Mouse (Mus musculus): Measurements from ENCODE around the gene Hoxc5. TPM values are rescaled to one million over a fixed set of nuclear protein-coding genes. Genes with fewer than 3 reads are reported as not detected.

Hoxc5 gene
- polyA plus RNA-seq (2012; rRNA removed) = 0.53 and 0.66 TPM in 2 replicates

DNA sequence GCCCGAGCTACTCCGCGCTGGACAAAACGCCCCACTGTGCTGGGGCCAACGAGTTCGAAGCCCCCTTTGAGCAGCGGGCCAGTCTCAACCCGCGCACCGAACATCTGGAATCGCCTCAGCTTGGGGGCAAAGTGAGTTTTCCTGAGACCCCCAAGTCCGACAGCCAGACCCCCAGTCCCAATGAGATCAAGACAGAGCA lies at the start of gene Hoxc5:
Gene Hoxc5 (plus strand): TSS at position 132 of the 199 bp plus-strand sequence.
- Histone ChIP-seq H3K4me3 (ENCODE audit: control insufficient read depth, low read depth, low read length) (peak within 1 kb of the TSS; percentile 41), H3K27me3 (ENCODE audit: control insufficient read depth, insufficient read depth, low read length) (peaks cover 11% of the 10 kb centered on the region), H3K4me1 (ENCODE audit: control insufficient read depth, insufficient read depth, low read length) (peaks cover 9% of the 10 kb centered on the region), H3K36me3 (ENCODE audit: control insufficient read depth, insufficient read depth, low read length) (no peaks in the 10 kb centered on the region), H3K27ac (ENCODE audit: control insufficient read depth, insufficient read depth, low read depth, low read length) (no peak within 1 kb of the TSS)
- TF ChIP-seq POLR2A (IDR thresholded peaks at IDR 0.05; ENCODE audit: control insufficient read depth, low read depth, low read length) (no peak), CTCF (IDR thresholded peaks at IDR 0.05; ENCODE audit: control insufficient read depth, insufficient read depth, insufficient replicate concordance, low read depth, low read length) (no peak)

DNA sequence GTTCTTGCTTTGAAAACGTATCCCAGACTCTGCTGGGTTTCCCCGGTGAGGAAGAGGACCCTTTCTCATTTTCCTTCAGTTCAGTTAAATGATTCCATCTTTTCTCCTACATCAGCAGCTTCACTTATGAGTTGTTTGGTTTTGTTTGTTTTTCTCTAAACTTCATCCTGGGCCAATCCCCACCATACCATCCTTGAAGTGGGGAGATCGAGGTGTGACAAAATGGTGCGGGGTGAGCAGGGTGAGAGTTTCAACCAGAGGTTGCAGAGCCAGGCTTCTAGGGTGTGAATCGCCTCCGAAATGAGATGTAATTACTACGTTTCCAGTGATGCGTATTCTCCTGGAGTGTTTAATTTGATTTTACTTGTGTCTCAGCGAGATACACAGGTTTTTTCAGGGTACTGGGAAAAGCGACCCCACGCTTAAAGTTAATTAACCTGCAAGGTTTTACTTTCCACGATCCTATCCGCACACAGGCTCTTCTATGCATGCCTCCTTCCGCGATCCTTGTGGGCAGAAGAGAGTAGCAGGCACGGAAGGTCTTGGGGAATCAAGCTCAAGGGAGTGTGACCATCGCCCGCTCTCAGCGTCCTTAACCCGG lies 49.2 kb upstream of the Hoxc5 start:
- no peak overlapping the region for H3K27ac ChIP-seq (ENCODE audit: control insufficient read depth, insufficient read depth, low read depth, low read length)
- no peak for TF ChIP-seq POLR2A (IDR thresholded peaks at IDR 0.05; ENCODE audit: control insufficient read depth, low read depth, low read length)
- no peak for TF ChIP-seq CTCF (IDR thresholded peaks at IDR 0.05; ENCODE audit: control insufficient read depth, insufficient read depth, insufficient replicate concordance, low read depth, low read length)
- no peaks in the 10 kb centered on the region for H3K36me3 ChIP-seq (ENCODE audit: control insufficient read depth, insufficient read depth, low read length)
- H3K4me1 ChIP-seq (ENCODE audit: control insufficient read depth, insufficient read depth, low read length) = peaks cover 10% of the 10 kb centered on the region
- H3K4me3 ChIP-seq (ENCODE audit: control insufficient read depth, low read depth, low read length) = no peak overlapping the region
- H3K27me3 ChIP-seq (ENCODE audit: control insufficient read depth, insufficient read depth, low read length) = peaks cover 10% of the 10 kb centered on the region

DNA sequence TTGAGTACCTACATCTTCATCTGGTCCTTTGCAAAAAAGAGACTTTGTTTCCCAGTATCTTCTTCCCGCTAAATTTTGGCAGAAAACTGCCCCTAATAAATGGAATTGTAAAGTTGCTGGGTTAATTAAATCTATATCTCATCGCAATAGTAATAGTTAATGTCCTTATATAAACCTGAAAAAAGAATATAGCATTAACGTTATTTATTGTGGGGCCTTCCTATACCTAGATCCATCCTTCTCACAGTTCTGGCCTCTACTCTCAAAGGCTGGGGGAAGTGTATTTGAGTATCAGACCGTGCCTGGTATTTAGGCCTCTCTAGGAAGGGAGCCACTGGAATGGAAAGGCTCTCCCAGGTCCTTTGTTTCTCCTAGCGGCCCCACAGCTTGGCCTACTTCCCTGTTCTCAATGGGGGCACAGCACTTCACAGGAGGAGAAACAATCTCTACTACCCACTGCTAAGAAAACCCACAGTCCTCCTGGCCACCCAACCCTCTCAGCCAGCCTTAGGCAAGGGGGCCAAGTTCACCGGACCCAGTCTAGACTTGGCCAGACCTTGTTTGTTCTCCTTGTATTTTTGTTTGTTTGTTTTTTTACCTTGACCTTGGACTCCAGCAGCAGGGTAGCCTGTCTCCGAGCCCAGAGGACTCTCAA lies 48.5 kb upstream of the Hoxc5 start:
- H3K36me3 ChIP-seq (ENCODE audit: control insufficient read depth, insufficient read depth, low read length) = no peaks in the 10 kb centered on the region
- peaks cover 9% of the 10 kb centered on the region for H3K4me1 ChIP-seq (ENCODE audit: control insufficient read depth, insufficient read depth, low read length)
- H3K4me3 ChIP-seq (ENCODE audit: control insufficient read depth, low read depth, low read length) = no peak overlapping the region
- H3K27ac ChIP-seq (ENCODE audit: control insufficient read depth, insufficient read depth, low read depth, low read length) = no peak overlapping the region
- peaks cover 10% of the 10 kb centered on the region for H3K27me3 ChIP-seq (ENCODE audit: control insufficient read depth, insufficient read depth, low read length)
- TF ChIP-seq POLR2A (IDR thresholded peaks at IDR 0.05; ENCODE audit: control insufficient read depth, low read depth, low read length) = no peak
- TF ChIP-seq CTCF (IDR thresholded peaks at IDR 0.05; ENCODE audit: control insufficient read depth, insufficient read depth, insufficient replicate concordance, low read depth, low read length) = no peak

DNA sequence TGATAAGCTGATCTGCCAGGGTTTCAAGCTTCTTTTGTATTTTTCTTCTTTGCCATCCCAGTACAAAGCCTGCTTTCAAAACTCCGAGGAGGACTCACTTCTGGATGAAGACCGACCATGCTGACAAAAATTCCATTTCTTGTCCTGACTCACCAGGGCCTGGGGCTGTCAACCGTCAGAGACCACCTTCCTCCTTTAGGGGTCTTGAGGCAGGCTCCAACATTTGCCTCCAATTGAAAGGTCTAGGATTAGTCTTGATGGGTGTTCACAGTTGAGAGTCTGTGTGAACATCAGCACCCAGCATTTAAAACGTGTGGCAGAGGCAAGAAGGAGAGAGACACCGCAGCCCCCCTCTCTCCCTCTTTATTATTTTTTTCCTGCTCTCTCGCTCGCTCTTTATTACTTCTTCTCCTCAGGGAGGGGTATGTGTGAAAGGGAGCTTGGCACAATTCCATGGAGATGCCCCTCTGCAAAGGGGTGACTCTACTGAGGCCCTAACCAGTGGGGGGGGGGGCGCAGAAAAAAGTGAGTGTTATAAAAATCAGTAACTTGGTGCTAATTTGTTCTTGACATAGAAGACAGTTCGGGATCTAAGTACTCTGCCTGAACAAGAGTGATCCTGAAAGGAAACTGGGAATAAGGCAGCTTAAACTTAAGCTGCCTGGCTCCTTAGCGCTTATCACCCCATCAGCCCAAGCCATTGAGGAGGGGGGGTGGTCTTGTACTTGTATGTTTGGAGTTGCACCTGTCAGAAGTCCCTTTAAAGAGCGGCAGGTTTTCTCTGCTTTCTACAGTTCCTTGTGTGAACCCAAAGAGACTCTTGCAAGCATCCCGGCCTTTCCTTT lies 47.7 kb upstream of the Hoxc5 start:
- Histone ChIP-seq H3K4me3 (ENCODE audit: control insufficient read depth, low read depth, low read length) (no peak overlapping the region), H3K4me1 (ENCODE audit: control insufficient read depth, insufficient read depth, low read length) (peaks cover 9% of the 10 kb centered on the region), H3K27ac (ENCODE audit: control insufficient read depth, insufficient read depth, low read depth, low read length) (no peak overlapping the region), H3K36me3 (ENCODE audit: control insufficient read depth, insufficient read depth, low read length) (no peaks in the 10 kb centered on the region), H3K27me3 (ENCODE audit: control insufficient read depth, insufficient read depth, low read length) (peaks cover 10% of the 10 kb centered on the region)
- no peak for TF ChIP-seq POLR2A (IDR thresholded peaks at IDR 0.05; ENCODE audit: control insufficient read depth, low read depth, low read length)
- TF ChIP-seq CTCF (IDR thresholded peaks at IDR 0.05; ENCODE audit: control insufficient read depth, insufficient read depth, insufficient replicate concordance, low read depth, low read length) = no peak

- Histone ChIP-seq H3K36me3 (ENCODE audit: control insufficient read depth, insufficient read depth, low read length) (no peaks in the 10 kb centered on the region), H3K4me3 (ENCODE audit: control insufficient read depth, low read depth, low read length) (0 out of 2 replicates have a peak overlapping the region, but pooled peaks have one; percentile 16), H3K27ac (ENCODE audit: control insufficient read depth, insufficient read depth, low read depth, low read length) (no peak overlapping the region), H3K27me3 (ENCODE audit: control insufficient read depth, insufficient read depth, low read length) (peaks cover 10% of the 10 kb centered on the region), H3K4me1 (ENCODE audit: control insufficient read depth, insufficient read depth, low read length) (peaks cover 9% of the 10 kb centered on the region)
- TF ChIP-seq POLR2A (IDR thresholded peaks at IDR 0.05; ENCODE audit: control insufficient read depth, low read depth, low read length) = no peak
- no peak for TF ChIP-seq CTCF (IDR thresholded peaks at IDR 0.05; ENCODE audit: control insufficient read depth, insufficient read depth, insufficient replicate concordance, low read depth, low read length)
These were observed 46.6 kb upstream of the Hoxc5 start for GRCm38 (mm10) chr15:102920619-102921018.

DNA sequence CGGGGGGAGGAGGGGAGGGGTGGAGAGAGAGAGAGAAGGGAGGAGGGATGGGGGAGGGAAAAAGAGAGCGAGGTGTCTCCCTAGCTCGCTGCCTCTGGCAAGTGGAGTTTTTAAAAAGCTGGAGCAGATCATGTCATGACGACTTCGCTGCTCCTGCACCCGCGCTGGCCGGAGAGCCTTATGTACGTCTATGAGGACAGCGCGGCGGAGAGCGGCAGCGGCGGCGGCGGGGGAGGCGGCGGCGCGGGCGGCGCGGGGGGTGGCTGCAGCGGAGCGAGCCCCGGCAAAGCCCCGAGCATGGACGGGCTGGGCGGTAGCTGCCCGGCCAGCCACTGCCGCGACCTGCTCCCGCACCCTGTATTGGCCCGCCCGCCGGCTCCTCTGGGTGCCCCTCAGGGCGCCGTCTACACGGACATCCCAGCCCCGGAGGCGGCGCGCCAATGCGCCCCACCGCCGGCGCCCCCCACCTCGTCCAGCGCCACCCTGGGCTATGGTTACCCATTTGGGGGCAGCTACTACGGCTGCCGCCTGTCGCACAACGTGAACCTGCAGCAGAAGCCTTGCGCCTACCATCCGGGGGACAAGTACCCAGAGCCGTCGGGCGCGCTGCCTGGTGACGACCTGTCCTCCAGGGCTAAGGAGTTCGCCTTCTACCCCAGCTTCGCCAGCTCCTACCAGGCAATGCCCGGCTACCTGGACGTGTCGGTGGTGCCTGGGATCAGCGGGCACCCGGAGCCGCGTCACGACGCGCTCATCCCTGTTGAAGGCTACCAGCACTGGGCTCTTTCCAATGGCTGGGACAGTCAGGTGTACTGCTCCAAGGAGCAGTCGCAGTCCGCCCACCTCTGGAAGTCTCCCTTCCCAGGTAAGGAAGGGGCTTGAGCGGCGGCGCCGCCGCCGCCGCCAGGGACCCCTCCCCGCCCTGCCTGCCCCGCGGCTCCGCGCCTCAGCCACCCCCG lies 45.9 kb upstream of the Hoxc5 start, which contains the start of gene Hoxc13:
Gene Hoxc13 (plus strand): TSS at position 51 of the 959 bp plus-strand sequence.
- Histone ChIP-seq H3K4me3 (ENCODE audit: control insufficient read depth, low read depth, low read length) (peak within 1 kb of the TSS; percentile 19; the same call in 1 of the 2 replicates), H3K36me3 (ENCODE audit: control insufficient read depth, insufficient read depth, low read length) (no peaks in the 10 kb centered on the region), H3K4me1 (ENCODE audit: control insufficient read depth, insufficient read depth, low read length) (peaks cover 9% of the 10 kb centered on the region), H3K27me3 (ENCODE audit: control insufficient read depth, insufficient read depth, low read length) (peaks cover 10% of the 10 kb centered on the region), H3K27ac (ENCODE audit: control insufficient read depth, insufficient read depth, low read depth, low read length) (no peak within 1 kb of the TSS)
- TF ChIP-seq CTCF (IDR thresholded peaks at IDR 0.05; ENCODE audit: control insufficient read depth, insufficient read depth, insufficient replicate concordance, low read depth, low read length) (no peak), POLR2A (IDR thresholded peaks at IDR 0.05; ENCODE audit: control insufficient read depth, low read depth, low read length) (no peak)

Data from testis, adult 2 months (tissue).